ENCODE assay signal across 34 mouse cellular contexts in genomic region chr9:58741369-58741768, GRCm38 (mm10). TPM values are rescaled to one million over a fixed set of nuclear protein-coding genes. Genes with fewer than 3 reads are reported as not detected.
DNase-seq lines count a peak whose midpoint lies in the region; ATAC-seq and TF ChIP-seq lines count a peak whose summit lies in the region.
"Had no signal": no experiment of that assay in that cellular context is flagged by ENCODE, and none has a peak within 500 bp of the region (broad histone marks: within the 10 kb centered on the region; RNA-seq: fewer than 3 reads in every experiment).

No protein-coding gene starts in this region.

- H3K36me3 ChIP-seq in midbrain, embryonic 11.5 days (ENCODE audit: control insufficient read depth, insufficient read depth, low read length): no peaks in the 10 kb centered on the region
- H3K36me3 ChIP-seq in midbrain, embryonic 10.5 days: no peaks in the 10 kb centered on the region
- no peaks in the 10 kb centered on the region for H3K36me3 ChIP-seq in liver, embryonic 12.5 days
- H3K36me3 ChIP-seq: G1E; heart, embryonic 15.5 days; limb, embryonic 13.5 days; stomach, embryonic 15.5 days had no signal

- no peaks in the 10 kb centered on the region for H3K27me3 ChIP-seq in midbrain, embryonic 11.5 days (ENCODE audit: control insufficient read depth, insufficient read depth, low read length)
- no peaks in the 10 kb centered on the region for H3K27me3 ChIP-seq in midbrain, embryonic 10.5 days (ENCODE audit: low read depth, poor library complexity, severe bottlenecking)
- H3K27me3 ChIP-seq in liver, embryonic 12.5 days (replicated peaks): no peaks in the 10 kb centered on the region
- H3K27me3 ChIP-seq: forebrain, embryonic 13.5 days; heart, embryonic 15.5 days; limb, embryonic 13.5 days; stomach, embryonic 15.5 days had no signal

- no peak for ATAC-seq in midbrain, embryonic 11.5 days (ENCODE audit: low FRiP score)
- ATAC-seq in liver, embryonic 12.5 days: no peak; the same call in 1 of the 2 replicates
- ATAC-seq: activated CD4-positive, CD25-positive, alpha-beta regulatory T cell, adult 4 months; forebrain, embryonic 13.5 days; intestine, embryonic 16.5 days; lung, postnatal 0 days had no signal

- H3K27ac ChIP-seq in midbrain, embryonic 11.5 days (ENCODE audit: low read depth, low read length): no peak overlapping the region
- no peak overlapping the region for H3K27ac ChIP-seq in midbrain, embryonic 10.5 days (replicated peaks)
- no peak overlapping the region for H3K27ac ChIP-seq in liver, embryonic 12.5 days
- H3K27ac ChIP-seq in left cerebral cortex, adult 2 months: no peak overlapping the region
- H3K27ac ChIP-seq: forebrain, embryonic 13.5 days; heart, embryonic 15.5 days; limb, embryonic 13.5 days; stomach, embryonic 15.5 days had no signal

- no peak overlapping the region for H3K4me3 ChIP-seq in midbrain, embryonic 11.5 days (ENCODE audit: low read depth, low read length)
- H3K4me3 ChIP-seq in midbrain, embryonic 10.5 days: no peak overlapping the region
- H3K4me3 ChIP-seq in liver, embryonic 12.5 days: peak overlapping the region; percentile 5; the same call in 1 of the 2 replicates
- H3K4me3 ChIP-seq in left cerebral cortex, adult 2 months: no peak overlapping the region
- H3K4me3 ChIP-seq: forebrain, embryonic 13.5 days; heart, embryonic 15.5 days; limb, embryonic 13.5 days; megakaryocyte, embryonic 14.5 days; stomach, embryonic 15.5 days had no signal

- no peak overlapping the region for H3K4me2 ChIP-seq in midbrain, embryonic 11.5 days
- peak overlapping the region; percentile 36 for H3K4me2 ChIP-seq in liver, embryonic 12.5 days
- H3K4me2 ChIP-seq: forebrain, embryonic 13.5 days; heart, embryonic 15.5 days; limb, embryonic 13.5 days; stomach, embryonic 15.5 days had no signal

- no peak for TF ChIP-seq CTCF in left cerebral cortex, adult 2 months (IDR thresholded peaks at IDR 0.05)

- no peak overlapping the region for H3K9ac ChIP-seq in midbrain, embryonic 11.5 days (ENCODE audit: low read length)
- no peak overlapping the region for H3K9ac ChIP-seq in liver, embryonic 12.5 days
- H3K9ac ChIP-seq: forebrain, embryonic 13.5 days; heart, embryonic 15.5 days; limb, embryonic 13.5 days; stomach, embryonic 15.5 days had no signal

- intact Hi-C loops in left cerebral cortex, adult 2 months (cut with DNase I): no loop called here

- H3K4me1 ChIP-seq in midbrain, embryonic 11.5 days (ENCODE audit: control insufficient read depth, insufficient read depth, low read length): no peaks in the 10 kb centered on the region
- no peaks in the 10 kb centered on the region for H3K4me1 ChIP-seq in midbrain, embryonic 10.5 days
- peaks cover 13% of the 10 kb centered on the region for H3K4me1 ChIP-seq in liver, embryonic 12.5 days
- H3K4me1 ChIP-seq: forebrain, embryonic 13.5 days; limb, embryonic 13.5 days; megakaryocyte, embryonic 14.5 days; stomach, embryonic 15.5 days had no signal

- peak; percentile 83 for DNase-seq in midbrain, embryonic 11.5 days (ENCODE audit: low spot score, missing footprints)
- no peak for DNase-seq in midbrain, embryonic 10.5 days (ENCODE audit: low spot score)
- DNase-seq in R1 (ENCODE audit: low read depth, low spot score): peak; percentile 89
- peak; percentile 78 for DNase-seq in testis, postnatal 14 days (ENCODE audit: low spot score)
- no peak for DNase-seq in retina, postnatal 1 day
- no peak for DNase-seq in thymus, postnatal 10 days (ENCODE audit: low spot score in 2 of 2)
- DNase-seq in left cerebral cortex, adult 2 months (ENCODE audit: extremely low spot score in 1 of 2, low spot score in 2 of 2): no peak
- DNase-seq: adrenal gland, adult 2 months; adrenal gland, postnatal 36 days; cerebellum, adult 9-11 months; gastrocnemius, postnatal 14 days; kidney, adult 8-10 months; kidney, postnatal 10 days; layer of hippocampus, adult 9-11 months; lung, adult 18-20 months; lung, postnatal 4 days; midbrain, embryonic 14.5 days; right cerebral cortex, postnatal 25 days; thymus, adult 2 months; thymus, postnatal 4 days had no signal

- WGBS in midbrain, embryonic 11.5 days: 83% methylated on average over 20 of the region's 20 CpGs
- 87% methylated on average over 20 of the region's 20 CpGs for WGBS in midbrain, embryonic 10.5 days
- WGBS in liver, embryonic 12.5 days (ENCODE audit: insufficient replicate concordance): 68% methylated on average over 20 of the region's 20 CpGs

- H3K9me3 ChIP-seq in midbrain, embryonic 11.5 days (ENCODE audit: control insufficient read depth, low read length): no peaks in the 10 kb centered on the region
- no peaks in the 10 kb centered on the region for H3K9me3 ChIP-seq in midbrain, embryonic 10.5 days (replicated peaks)
- H3K9me3 ChIP-seq in liver, embryonic 12.5 days (replicated peaks): no peaks in the 10 kb centered on the region
- H3K9me3 ChIP-seq: forebrain, embryonic 13.5 days; G1E; heart, embryonic 15.5 days; limb, embryonic 13.5 days; megakaryocyte, embryonic 14.5 days; stomach, embryonic 15.5 days had no signal

RNA-seq across cellular contexts. Expression of gene Rec114, which starts 2.4 kb away (rescaled TPM):
- 1.0 and 2.7 TPM in 2 replicates for polyA plus RNA-seq in midbrain, embryonic 11.5 days (2014; fragmentation: Nextera tagmentation; extraction: Ambion mirVana)
- 1.3 TPM in 2 replicates for polyA plus RNA-seq in midbrain, embryonic 10.5 days (2016; fragmentation: Nextera tagmentation; extraction: Ambion mirVana)
- 23.5 and 27.4 TPM in 2 replicates for polyA plus RNA-seq in liver, embryonic 12.5 days (2016; fragmentation: Nextera tagmentation; extraction: Ambion mirVana)
- under 1 TPM; 0.70 TPM for total RNA-seq in left cerebral cortex, adult 2 months (2021)
- total RNA-seq: granulocyte monocyte progenitor cell, adult 5-6 weeks; left cerebral cortex, adult 18-20 months; left cerebral cortex, postnatal 25 days had no signal
- polyA plus RNA-seq: activated CD4-positive, CD25-positive, alpha-beta regulatory T cell, adult 4 months; G1E; large intestine, adult 2 months; thymus, adult 2 months had no signal

Comparison
In these comparisons a context has a peak if more than half of its experiments do, and no peak if none do; other contexts are left out.
1. DNase-seq: peak in midbrain, embryonic 11.5 days (single experiment), R1 (single experiment) and testis, postnatal 14 days (single experiment); none in midbrain, embryonic 10.5 days (single experiment), retina, postnatal 1 day (single experiment), thymus, postnatal 10 days (0 of 2) and left cerebral cortex, adult 2 months (0 of 2).